Mouse (Mus musculus) lung, embryonic 14.5 days (tissue): ENCODE measurements around the gene Grb2. TPM values are rescaled to one million over a fixed set of nuclear protein-coding genes. Genes with fewer than 3 reads are reported as not detected.
A peak's percentile ranks its signal among the peaks of the same experiment; 100 is the strongest.

Experiments
- ATAC-seq: fragments of 200-750 bp; cut with Nextera tagmentation; 2 replicates; pipeline ENCODE4 v1.8.0; 2017; ENCODE audit warnings: mild to moderate bottlenecking, moderate TSS enrichment, moderate library complexity; ENCODE audit not compliant: insufficient read depth
- DNase-seq: peaks from one replicate; pipeline ENCODE4 v3.0.0-alpha.2; 2015
- H3K27ac ChIP-seq: fragments of 300-500 bp; sonication (generic); 2 replicates; pipeline ENCODE4 v1.5.1; 2014; ENCODE audit warnings: low read depth, mild to moderate bottlenecking, moderate library complexity
- H3K27me3 ChIP-seq: fragments of 300-500 bp; sonication (generic); 2 replicates; pipeline ENCODE4 v1.6.1; 2014; ENCODE audit warnings: low read length, control low read depth; ENCODE audit not compliant: insufficient read depth
- H3K36me3 ChIP-seq: fragments of 300-500 bp; sonication (generic); 2 replicates; pipeline ENCODE4 v1.6.1; 2014; ENCODE audit warnings: control low read depth; ENCODE audit not compliant: insufficient read depth
- H3K4me1 ChIP-seq: fragments of 300-500 bp; sonication (generic); 2 replicates; pipeline ENCODE4 v1.6.1; 2014; ENCODE audit warnings: antibody characterized with exemption, control low read depth; ENCODE audit not compliant: insufficient read depth
- H3K4me2 ChIP-seq: fragments of 300-500 bp; sonication (generic); 2 replicates; pipeline ENCODE4 v1.6.1; 2014; ENCODE audit warnings: mild to moderate bottlenecking
- H3K4me3 ChIP-seq: fragments of 300-500 bp; sonication (generic); 2 replicates; pipeline ENCODE4 v1.5.1; 2014; ENCODE audit warnings: low read depth, low read length
- H3K9ac ChIP-seq: fragments of 300-500 bp; sonication (generic); 2 replicates; pipeline ENCODE4 v1.6.1; 2014
- H3K9me3 ChIP-seq: fragments of 300-500 bp; sonication (generic); 2 replicates; pipeline ENCODE4 v1.6.1; 2016; ENCODE audit warnings: low read depth, low read length, control low read depth
- CTCF ChIP-seq: IDR thresholded peaks from 2 replicates; pipeline ENCODE4 v1.5.1; 2016; ENCODE audit warnings: antibody characterized with exemption, low read depth
- WGBS: fragments of 180-500 bp; shearing (Covaris S2); extraction: QIAGEN DNeasy Blood & Tissue Kit; methylation state at CpG from one replicate; pipeline ENCODE4 v1.1.7; 2014; 5-methylcytosine and 5-hydroxymethylcytosine counted together
- polyA plus RNA-seq: library from polyadenylated mRNA; unstranded; fragments of >200 nt; fragmentation: Nextera tagmentation; extraction: Ambion mirVana; gene quantifications from 2 replicates; pipeline ENCODE4 v1.2.1, GENCODE M21; 2014

Grb2 gene
- polyA plus RNA-seq, 1 experiment from 2014 or later, result 41.5 TPM

- Histone ChIP-seq H3K4me3 (no peak overlapping the region), H3K27me3 (no peaks in the 10 kb centered on the region), H3K9ac (no peak overlapping the region), H3K27ac (no peak overlapping the region), H3K4me2 (no peak overlapping the region), H3K36me3 (no peaks in the 10 kb centered on the region), H3K9me3 (no peaks in the 10 kb centered on the region), H3K4me1 (no peaks in the 10 kb centered on the region)
- no peak for DNase-seq
- no peak for TF ChIP-seq CTCF
- no peak for ATAC-seq
- 80% methylated on average over 4 of the region's 4 CpGs for WGBS
Measured at GRCm38 (mm10) chr11:115663676-115664335, 44.6 kb downstream of the Grb2 start.

- ATAC-seq (no peak), DNase-seq (no peak)
- Histone ChIP-seq H3K9me3 (no peaks in the 10 kb centered on the region), H3K4me2 (no peak overlapping the region), H3K9ac (no peak overlapping the region), H3K4me1 (no peaks in the 10 kb centered on the region), H3K27ac (no peak overlapping the region), H3K27me3 (no peaks in the 10 kb centered on the region), H3K36me3 (0 out of 2 replicates have a peak, but pooled peaks cover 3% of the 10 kb centered on the region), H3K4me3 (no peak overlapping the region)
- no peak for TF ChIP-seq CTCF
- 96% methylated on average over 4 of the region's 4 CpGs for WGBS
Measured at GRCm38 (mm10) chr11:115660376-115660775, 48.0 kb downstream of the Grb2 start.

- Histone ChIP-seq H3K4me3 (no peak overlapping the region), H3K9me3 (no peaks in the 10 kb centered on the region), H3K9ac (no peak overlapping the region), H3K4me2 (no peak overlapping the region), H3K36me3 (peaks cover 17% of the 10 kb centered on the region; the same call in 1 of the 2 replicates), H3K27ac (no peak overlapping the region), H3K4me1 (no peaks in the 10 kb centered on the region), H3K27me3 (no peaks in the 10 kb centered on the region)
- no peak for DNase-seq
- 83% methylated on average over 6 of the region's 6 CpGs for WGBS
- no peak for ATAC-seq
- TF ChIP-seq CTCF, result no peak
Measured at GRCm38 (mm10) chr11:115658521-115658920, 49.9 kb downstream of the Grb2 start.

GRCm38 (mm10) chr11:115654128-115654527 lies 54.3 kb downstream of the Grb2 start:
- Histone ChIP-seq H3K4me3 (no peak overlapping the region), H3K27me3 (no peaks in the 10 kb centered on the region), H3K36me3 (peaks cover 27% of the 10 kb centered on the region; the same call in 1 of the 2 replicates), H3K9ac (no peak overlapping the region), H3K27ac (no peak overlapping the region), H3K9me3 (no peaks in the 10 kb centered on the region), H3K4me1 (no peaks in the 10 kb centered on the region), H3K4me2 (no peak overlapping the region)
- ATAC-seq (no peak), DNase-seq (no peak)
- no peak for TF ChIP-seq CTCF
- WGBS, result 59% methylated on average over 2 of the region's 2 CpGs

- DNase-seq (no peak), ATAC-seq (no peak)
- no peak overlapping the region for H3K4me2 ChIP-seq
- H3K4me3 ChIP-seq, result no peak overlapping the region
- TF ChIP-seq CTCF, result no peak
- H3K27ac ChIP-seq, result no peak overlapping the region
- no peaks in the 10 kb centered on the region for H3K4me1 ChIP-seq
- no peaks in the 10 kb centered on the region for H3K9me3 ChIP-seq
- peaks cover 29% of the 10 kb centered on the region; the same call in 1 of the 2 replicates for H3K36me3 ChIP-seq
- no peak overlapping the region for H3K9ac ChIP-seq
- H3K27me3 ChIP-seq, result no peaks in the 10 kb centered on the region
- 91% methylated on average over 3 of the region's 3 CpGs for WGBS
Measured at GRCm38 (mm10) chr11:115653194-115653593, 55.2 kb downstream of the Grb2 start.

- H3K27ac ChIP-seq, result no peak overlapping the region
- no peak overlapping the region for H3K9ac ChIP-seq
- no peak overlapping the region for H3K4me3 ChIP-seq
- no peaks in the 10 kb centered on the region for H3K4me1 ChIP-seq
- no peaks in the 10 kb centered on the region for H3K9me3 ChIP-seq
- H3K4me2 ChIP-seq, result no peak overlapping the region
- DNase-seq (no peak), ATAC-seq (no peak)
- TF ChIP-seq CTCF, result no peak
- H3K36me3 ChIP-seq, result peaks cover 36% of the 10 kb centered on the region; the same call in 1 of the 2 replicates
- WGBS, result 91% methylated on average over 3 of the region's 3 CpGs
- no peaks in the 10 kb centered on the region for H3K27me3 ChIP-seq
Measured at GRCm38 (mm10) chr11:115651680-115652079, 56.7 kb downstream of the Grb2 start.

- ATAC-seq, result no peak
- H3K4me3 ChIP-seq, result no peak overlapping the region
- H3K27me3 ChIP-seq, result no peaks in the 10 kb centered on the region
- H3K9me3 ChIP-seq, result no peaks in the 10 kb centered on the region
- no peak overlapping the region for H3K9ac ChIP-seq
- H3K4me2 ChIP-seq, result no peak overlapping the region
- peak; percentile 20 for DNase-seq
- no peak for TF ChIP-seq CTCF
- no peak overlapping the region; the same call in 1 of the 2 replicates for H3K27ac ChIP-seq
- 65% methylated on average over 10 of the region's 10 CpGs for WGBS
- no peaks in the 10 kb centered on the region for H3K4me1 ChIP-seq
- peaks cover 47% of the 10 kb centered on the region for H3K36me3 ChIP-seq
Measured at GRCm38 (mm10) chr11:115649706-115650105, 58.7 kb downstream of the Grb2 start.
